Mouse (Mus musculus) neural tube, embryonic 14.5 days (tissue): ENCODE data around the gene Vmn2r24. TPM values are rescaled to one million over a fixed set of nuclear protein-coding genes. Genes with fewer than 3 reads are reported as not detected.
"Not testable (repeated sequence)": the region's sequence is repeated elsewhere in the genome, so short reads cannot be mapped to it uniquely, and the experiment has no call there.

ENCODE experiments used
- ATAC-seq: fragments of 200-750 bp; cut with Nextera tagmentation; 2 replicates; pipeline ENCODE4 v1.8.0; 2017; ENCODE audit warnings: low read depth, mild to moderate bottlenecking, moderate TSS enrichment, moderate library complexity
- H3K27ac ChIP-seq: fragments of 300-500 bp; sonication (generic); 2 replicates; pipeline ENCODE4 v1.5.1; 2014; ENCODE audit warnings: low read depth, mild to moderate bottlenecking, control low read depth, low read length, moderate library complexity, mixed read lengths
- H3K27me3 ChIP-seq: fragments of 300-500 bp; sonication (generic); 2 replicates; pipeline ENCODE4 v1.6.1; 2014; ENCODE audit warnings: low read length; ENCODE audit not compliant: control insufficient read depth, insufficient read depth
- H3K36me3 ChIP-seq: fragments of 300-500 bp; sonication (generic); 2 replicates; pipeline ENCODE4 v1.6.1; 2014; ENCODE audit warnings: low read length, mixed read lengths; ENCODE audit not compliant: control insufficient read depth, insufficient read depth
- H3K4me1 ChIP-seq: fragments of 300-500 bp; sonication (generic); 2 replicates; pipeline ENCODE4 v1.6.1; 2014; ENCODE audit warnings: low read length; ENCODE audit not compliant: control insufficient read depth, insufficient read depth
- H3K4me2 ChIP-seq: fragments of 300-500 bp; sonication (generic); 2 replicates; pipeline ENCODE4 v1.6.1; 2014; ENCODE audit warnings: mild to moderate bottlenecking, low read depth, low read length, control low read depth
- H3K4me3 ChIP-seq: fragments of 300-500 bp; sonication (generic); 2 replicates; pipeline ENCODE4 v1.5.1; 2014; ENCODE audit warnings: low read depth, low read length, control low read depth, mixed read lengths
- H3K9ac ChIP-seq: fragments of 300-500 bp; sonication (generic); replicated peaks from 2 replicates; pipeline ENCODE4 v1.6.1; 2014; ENCODE audit warnings: low read depth, mild to moderate bottlenecking, control low read depth, low read length, mixed read lengths
- H3K9me3 ChIP-seq: fragments of 300-500 bp; sonication (generic); 2 replicates; pipeline ENCODE4 v1.6.1; 2016; ENCODE audit warnings: low read length; ENCODE audit not compliant: control insufficient read depth
- WGBS: fragments of 180-500 bp; shearing (Covaris S2); extraction: QIAGEN DNeasy Blood & Tissue Kit; methylation state at CpG from one replicate; pipeline ENCODE4 v1.1.7; 2014; 5-methylcytosine and 5-hydroxymethylcytosine counted together
- polyA plus RNA-seq: library from polyadenylated mRNA; unstranded; fragments of >200 nt; fragmentation: Nextera tagmentation; extraction: Ambion mirVana; gene quantifications from 2 replicates; pipeline ENCODE4 v1.2.1, GENCODE M21; 2014

The Vmn2r24 gene
- polyA plus RNA-seq, result not detected in 2 replicates

GRCm38 (mm10) chr6:123778579-123778978, at the start of gene Vmn2r24:
Gene Vmn2r24 (plus strand): TSS chr6:123778879.
- H3K4me1 ChIP-seq, result no peaks in the 10 kb centered on the region
- no peak for ATAC-seq
- H3K4me3 ChIP-seq, result no peak within 1 kb of the TSS
- no peak within 1 kb of the TSS for H3K9ac ChIP-seq
- no peak within 1 kb of the TSS for H3K27ac ChIP-seq
- no peaks in the 10 kb centered on the region for H3K36me3 ChIP-seq
- H3K27me3 ChIP-seq, result no peaks in the 10 kb centered on the region
- WGBS, result 84% methylated on average over 1 of the region's 1 CpGs
- no peak within 1 kb of the TSS for H3K4me2 ChIP-seq
- no peaks in the 10 kb centered on the region for H3K9me3 ChIP-seq

DNA sequence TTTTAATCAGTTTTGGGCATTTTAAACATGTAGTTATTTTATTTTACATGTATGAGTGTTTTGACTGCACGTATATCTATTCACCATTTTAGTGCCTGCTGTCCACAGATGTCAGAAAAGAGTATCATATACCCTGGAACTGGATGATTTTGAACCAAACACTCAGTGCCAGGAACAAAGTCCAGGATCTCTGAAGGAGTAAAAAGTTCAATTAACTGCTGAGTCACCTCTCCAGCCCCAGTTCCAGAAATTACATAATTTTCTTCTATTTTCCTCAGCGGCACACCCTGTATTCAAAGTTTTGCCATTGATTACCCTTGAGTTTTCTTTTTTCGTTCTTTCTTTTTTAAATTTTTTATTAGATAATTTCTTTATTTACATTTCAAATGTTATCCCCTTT, 8.6 kb upstream of the Vmn2r24 start:
- no peak for ATAC-seq
- no peaks in the 10 kb centered on the region for H3K36me3 ChIP-seq
- no peaks in the 10 kb centered on the region for H3K9me3 ChIP-seq
- no peak overlapping the region for H3K27ac ChIP-seq
- H3K9ac ChIP-seq, result no peak overlapping the region
- no peak overlapping the region for H3K4me2 ChIP-seq
- H3K4me3 ChIP-seq, result no peak overlapping the region
- H3K27me3 ChIP-seq, result no peaks in the 10 kb centered on the region
- H3K4me1 ChIP-seq, result no peaks in the 10 kb centered on the region
- 90% methylated on average over 3 of the region's 3 CpGs for WGBS

GRCm38 (mm10) chr6:123784857-123785256, 6.2 kb downstream of the Vmn2r24 start:
- Histone ChIP-seq H3K36me3 (no peaks in the 10 kb centered on the region), H3K27ac (no peak overlapping the region), H3K4me1 (no peaks in the 10 kb centered on the region), H3K9me3 (no peaks in the 10 kb centered on the region), H3K4me3 (no peak overlapping the region), H3K27me3 (no peaks in the 10 kb centered on the region), H3K4me2 (no peak overlapping the region), H3K9ac (no peak overlapping the region)
- no peak for ATAC-seq
- 76% methylated on average over 2 of the region's 2 CpGs for WGBS

GRCm38 (mm10) chr6:123793746-123794145, 15.1 kb downstream of the Vmn2r24 start:
- H3K4me3 ChIP-seq, result no peak overlapping the region
- no peaks in the 10 kb centered on the region for H3K9me3 ChIP-seq
- no peak for ATAC-seq
- H3K36me3 ChIP-seq, result no peaks in the 10 kb centered on the region
- no peak overlapping the region for H3K9ac ChIP-seq
- 40% methylated on average over 9 of the region's 9 CpGs for WGBS
- no peak overlapping the region for H3K27ac ChIP-seq
- no peaks in the 10 kb centered on the region for H3K27me3 ChIP-seq
- H3K4me2 ChIP-seq, result no peak overlapping the region
- H3K4me1 ChIP-seq, result no peaks in the 10 kb centered on the region

DNA sequence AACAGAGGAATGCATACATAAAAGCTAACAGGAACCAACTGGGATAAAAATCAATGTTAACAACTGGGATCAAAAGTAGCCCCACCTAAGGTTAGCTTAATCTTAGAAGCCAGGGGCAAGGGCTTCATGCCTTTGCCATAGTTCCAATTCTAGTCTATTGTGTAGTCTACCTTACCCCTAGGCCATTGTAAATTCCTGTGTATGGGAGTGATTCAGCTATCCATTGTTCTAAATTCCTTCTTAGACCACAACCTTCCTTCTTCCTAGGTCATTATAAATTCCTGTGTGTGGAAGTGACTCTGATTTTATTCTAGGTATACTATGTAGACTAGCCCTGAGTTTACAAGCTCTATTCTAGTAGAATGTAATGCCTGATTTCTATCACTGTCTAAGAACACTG, 31.6 kb downstream of the Vmn2r24 start:
- not testable (repeated sequence) for H3K27ac ChIP-seq, H3K4me3 ChIP-seq, H3K4me1 ChIP-seq, H3K36me3 ChIP-seq, H3K27me3 ChIP-seq, H3K4me2 ChIP-seq, H3K9ac ChIP-seq, H3K9me3 ChIP-seq, ATAC-seq

DNA sequence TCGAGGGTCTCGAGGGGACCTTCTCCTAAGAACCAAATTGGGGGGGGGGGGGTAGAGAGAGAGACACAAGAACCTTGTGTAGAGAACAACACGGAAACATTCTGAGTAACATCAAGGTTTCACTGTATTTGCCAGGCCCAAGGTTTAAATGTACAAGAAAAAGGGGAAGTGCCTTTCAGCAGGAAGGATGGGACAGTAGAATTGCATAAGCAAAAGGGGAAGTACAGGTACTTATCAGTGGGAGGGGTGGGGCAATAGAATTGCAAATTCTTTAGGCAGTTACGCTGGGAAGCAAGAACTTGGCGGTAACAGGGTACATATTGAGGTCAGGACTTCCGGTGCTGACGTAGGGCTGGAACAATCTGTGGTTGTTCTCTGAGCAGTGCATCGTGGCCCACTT, 41.3 kb downstream of the Vmn2r24 start:
- Histone ChIP-seq H3K4me1 (no peaks in the 10 kb centered on the region), H3K27ac (no peak overlapping the region), H3K27me3 (no peaks in the 10 kb centered on the region), H3K36me3 (no peaks in the 10 kb centered on the region), H3K4me3 (no peak overlapping the region), H3K9me3 (no peaks in the 10 kb centered on the region), H3K4me2 (no peak overlapping the region), H3K9ac (no peak overlapping the region)
- WGBS, result 88% methylated on average over 8 of the region's 8 CpGs
- ATAC-seq, result no peak

- not testable (repeated sequence) for H3K9ac ChIP-seq, H3K9me3 ChIP-seq, H3K27me3 ChIP-seq, H3K4me2 ChIP-seq, H3K27ac ChIP-seq, H3K4me3 ChIP-seq, H3K4me1 ChIP-seq, H3K36me3 ChIP-seq, ATAC-seq
- WGBS, result 75% methylated on average over 1 of the region's 2 CpGs
Observed at GRCm38 (mm10) chr6:123853363-123853762, 74.7 kb downstream of the Vmn2r24 start, which contains the start of gene Vmn2r25. Gene Vmn2r25 (minus strand): TSS chr6:123853463.

Other genes with a start within 250 kb of the Vmn2r24 start
- not detected in 2 replicates for gene Vmn2r21, start 245.5 kb upstream of the Vmn2r24 start, polyA plus RNA-seq
- gene Vmn2r22, start 128.2 kb upstream of the Vmn2r24 start, polyA plus RNA-seq, result not detected in 2 replicates
- not detected in 2 replicates for gene Vmn2r23, start 76.2 kb upstream of the Vmn2r24 start, polyA plus RNA-seq
- gene Vmn2r25, start 74.6 kb downstream of the Vmn2r24 start, polyA plus RNA-seq, result not detected in 2 replicates
- not detected in 2 replicates for gene Vmn2r26, start 245.7 kb downstream of the Vmn2r24 start, polyA plus RNA-seq